Mouse (Mus musculus): ENCODE measurements at regions not wholly inside any gene's neighbourhood (a gene's known extent, or its start where the extent isn't known, plus 50 kb on each side); places are given as distances from the start of the nearest gene placed in this dataset.

DNA sequence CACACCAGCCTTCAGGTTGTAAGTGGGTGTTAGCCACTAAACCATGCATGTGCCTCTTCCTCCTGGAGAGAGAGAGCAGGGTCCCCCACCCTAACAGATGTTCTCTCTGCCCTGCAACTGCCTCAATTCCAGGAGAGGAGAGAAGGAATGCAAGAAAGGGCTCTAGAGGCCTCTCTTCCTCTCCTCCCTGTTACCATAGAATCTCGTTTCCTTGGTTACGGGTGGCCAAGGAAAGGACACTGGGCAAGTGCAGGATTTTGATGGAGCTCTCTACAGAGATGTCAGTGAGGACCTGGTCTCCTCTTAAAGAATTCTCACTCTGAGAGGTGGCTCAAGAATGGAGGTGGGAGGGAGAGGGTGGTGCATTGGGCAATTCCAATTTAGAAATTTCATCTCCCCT lies 275.4 kb upstream of the N4bp1 start:
- TF ChIP-seq EP300 (IDR thresholded peaks at IDR 0.05; ENCODE audit: low read depth) (no peak), CTCF (IDR thresholded peaks at IDR 0.05; ENCODE audit: low read depth) (no peak)
